Mouse (Mus musculus) bone marrow macrophage, adult 2 months (primary cell): ENCODE results near the gene Cnga3.

Experiments
- CTCF ChIP-seq: IDR thresholded peaks from 2 replicates; pipeline ENCODE4 v1.5.1; 2012; ENCODE audit warnings: low read depth, mild to moderate bottlenecking, low read length, moderate library complexity
- POLR2A ChIP-seq: IDR thresholded peaks from 2 replicates; pipeline ENCODE4 v1.6.1; 2012; ENCODE audit warnings: mild to moderate bottlenecking, low read depth, low read length, borderline replicate concordance

DNA sequence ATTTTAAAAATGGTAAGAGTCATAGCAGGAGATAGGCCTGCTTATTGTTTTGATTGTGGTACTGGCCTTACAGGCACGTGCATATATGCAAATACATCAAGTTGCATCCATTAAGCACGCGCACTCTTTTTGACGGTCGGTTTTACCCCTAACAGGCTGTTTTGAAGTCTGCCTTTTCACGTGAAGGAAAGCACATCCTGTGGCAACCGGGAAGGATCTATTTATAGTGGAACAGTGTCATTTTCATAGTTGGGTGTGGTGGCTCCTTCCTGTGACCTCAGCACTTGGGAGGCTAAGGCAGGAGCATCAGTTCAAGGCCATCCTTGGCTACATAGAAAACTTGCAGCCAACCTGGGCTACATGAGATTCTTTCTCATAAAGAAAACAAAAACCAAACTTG is 72.3 kb downstream of the Cnga3 start:
- TF ChIP-seq CTCF = no peak
- no peak for TF ChIP-seq POLR2A
